Mouse (Mus musculus) G1E (cell line): ENCODE results near the gene Atf1.

Source experiments
- CTCF ChIP-seq: IDR thresholded peaks from 2 replicates; pipeline ENCODE4 v1.5.1; 2012; ENCODE audit warnings: low read depth, low read length, inconsistent platforms, mixed read lengths
- GATA2 ChIP-seq: IDR thresholded peaks from 2 replicates; pipeline ENCODE4 v1.6.1; 2012; ENCODE audit warnings: low read depth, low read length, inconsistent platforms, borderline replicate concordance

DNA sequence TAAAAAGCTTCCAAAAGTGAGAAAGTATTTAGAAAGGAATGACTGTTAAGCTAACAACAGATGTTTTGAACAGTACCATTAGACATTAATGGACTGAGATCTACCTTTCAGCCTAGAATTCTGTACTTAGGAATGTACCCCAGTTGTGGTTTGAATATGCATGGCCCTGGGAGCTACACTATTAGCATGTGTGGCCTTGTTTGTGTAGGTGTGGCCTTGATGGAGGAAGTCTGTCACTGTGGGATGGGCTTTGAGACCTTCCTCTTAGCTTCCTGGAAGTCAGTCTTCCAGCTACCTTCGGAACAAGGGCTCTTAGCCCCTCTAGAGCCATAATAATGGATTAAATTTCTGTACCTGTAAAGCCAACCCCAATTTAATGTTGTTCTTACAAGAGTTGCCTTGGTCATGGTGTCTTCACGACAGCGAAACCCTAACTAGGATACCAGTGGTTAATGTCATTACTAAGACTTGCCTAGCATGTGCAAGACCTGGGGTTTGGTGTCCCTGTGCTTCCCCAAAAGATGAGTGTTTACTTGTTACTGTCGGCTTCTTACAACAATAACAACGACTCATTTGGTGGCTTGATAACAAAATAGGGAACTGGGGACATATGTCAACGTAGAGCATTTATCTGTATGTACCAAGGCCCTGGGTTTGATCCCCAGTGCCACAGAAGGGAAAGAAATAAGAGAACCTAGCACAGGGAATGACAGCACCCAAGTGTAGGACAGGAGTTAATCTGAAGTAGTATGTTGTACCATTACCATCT, 21.2 kb downstream of the Atf1 start:
- TF ChIP-seq CTCF (no peak), GATA2 (no peak)
